Mouse (Mus musculus): ENCODE measurements around the gene Dusp1.

Dusp1 gene

DNA sequence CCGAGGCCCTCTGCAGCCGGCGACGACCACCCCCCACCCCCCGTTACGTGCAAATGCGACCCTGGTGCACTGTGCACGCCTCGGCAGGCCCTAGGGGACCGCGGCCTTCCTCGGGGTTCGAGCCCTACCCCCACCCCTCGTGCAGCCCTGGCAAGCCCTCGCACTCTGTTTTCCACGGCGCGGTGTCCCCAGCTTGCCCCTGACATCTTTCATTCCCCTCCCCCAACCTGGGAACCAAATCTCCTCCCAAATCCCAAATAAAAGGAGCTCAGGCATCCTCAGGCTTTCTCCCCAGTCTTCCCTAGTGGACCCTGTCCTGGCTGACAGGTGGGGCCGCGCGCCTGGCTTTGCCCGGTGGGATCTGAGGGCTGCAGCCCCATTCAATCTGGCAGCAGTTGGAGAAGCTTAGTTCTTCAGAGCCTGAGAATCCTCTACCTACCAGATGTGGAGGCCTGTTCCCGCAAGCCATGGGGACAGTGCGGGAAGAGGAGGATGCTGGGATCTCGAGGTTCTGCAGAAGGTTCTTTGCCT, at the start of gene Dusp1:
Gene Dusp1 (minus strand): TSS at position 478 of the 531 bp plus-strand sequence.
- no peak for DNase-seq

DNA sequence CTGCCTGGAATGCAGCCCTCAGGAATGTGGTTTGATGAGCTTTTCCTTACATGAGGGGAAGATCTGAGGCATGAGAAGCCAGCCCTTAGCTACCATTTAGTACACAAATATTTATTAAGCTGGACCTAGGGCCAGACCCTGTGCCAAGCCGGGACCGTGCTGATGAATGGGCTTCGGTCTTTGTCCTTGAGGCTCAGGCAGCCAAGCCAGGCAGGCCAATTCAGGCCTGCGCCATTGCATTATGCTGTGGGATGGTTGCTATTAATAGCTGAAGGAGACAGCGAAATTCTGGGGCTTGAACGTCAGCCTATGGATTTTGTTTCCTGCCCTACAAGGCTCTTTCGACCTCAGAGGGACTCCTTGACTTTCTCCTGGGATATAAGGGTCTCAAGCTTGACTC, 49.4 kb upstream of the Dusp1 start:
- DNase-seq = no peak

DNA sequence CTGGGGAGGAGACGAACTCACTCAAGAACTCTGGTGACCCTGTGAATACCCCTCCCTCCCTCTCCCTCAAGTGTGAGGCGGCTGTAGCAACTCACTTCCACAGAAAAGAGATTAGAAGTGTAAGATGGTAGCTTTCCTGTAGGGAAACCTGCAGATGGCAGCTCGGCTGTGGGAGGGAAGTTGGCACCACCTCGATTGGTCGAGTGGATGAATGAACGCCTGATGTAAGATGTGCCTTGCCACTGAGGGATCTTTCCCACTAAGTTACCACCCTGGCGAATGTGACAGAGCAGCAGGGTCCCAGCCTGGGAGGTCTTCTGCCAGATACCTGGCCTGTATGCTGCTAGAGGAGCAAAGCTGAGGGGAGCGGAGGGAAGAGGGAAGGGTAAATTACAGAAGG, 47.9 kb upstream of the Dusp1 start:
- DNase-seq = no peak

DNA sequence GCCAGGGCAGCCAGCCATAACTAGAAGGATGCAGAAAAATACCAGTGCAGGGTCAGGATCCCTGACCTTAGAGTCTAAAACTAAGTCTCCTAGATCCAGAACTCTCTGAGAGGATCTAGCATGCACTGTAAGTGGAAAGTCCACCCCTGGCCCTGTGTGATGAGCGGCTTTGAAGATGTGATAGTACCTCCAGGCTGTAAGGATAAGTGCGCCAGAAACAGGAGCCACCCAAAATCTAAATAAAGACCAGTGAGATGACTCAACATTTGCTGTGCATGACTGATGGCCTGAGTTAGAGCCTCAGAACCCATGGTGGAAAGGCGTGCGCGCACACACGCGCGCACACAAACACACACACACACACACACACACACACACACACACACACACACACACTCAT, 46.9 kb upstream of the Dusp1 start:
- no peak for DNase-seq

DNA sequence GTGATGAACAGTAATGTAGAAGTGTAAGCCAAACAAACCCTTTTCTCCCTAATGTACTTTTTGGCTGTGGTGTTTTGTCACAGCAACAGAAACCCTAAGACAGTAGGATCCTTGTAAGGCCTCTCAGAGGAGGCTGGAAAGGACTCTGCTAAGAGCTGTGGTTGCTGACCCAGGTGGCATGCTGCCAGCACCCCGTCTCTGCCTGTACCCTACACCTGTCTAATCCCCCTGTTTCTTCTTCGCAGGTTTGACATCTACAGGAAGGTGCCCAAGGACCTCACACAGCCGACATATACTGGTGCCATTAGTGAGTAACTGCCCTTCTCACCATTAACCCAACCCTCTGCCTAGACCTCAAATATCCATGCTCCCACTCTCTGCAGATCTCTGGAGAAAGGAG, 46.4 kb upstream of the Dusp1 start:
- DNase-seq = no peak

DNA sequence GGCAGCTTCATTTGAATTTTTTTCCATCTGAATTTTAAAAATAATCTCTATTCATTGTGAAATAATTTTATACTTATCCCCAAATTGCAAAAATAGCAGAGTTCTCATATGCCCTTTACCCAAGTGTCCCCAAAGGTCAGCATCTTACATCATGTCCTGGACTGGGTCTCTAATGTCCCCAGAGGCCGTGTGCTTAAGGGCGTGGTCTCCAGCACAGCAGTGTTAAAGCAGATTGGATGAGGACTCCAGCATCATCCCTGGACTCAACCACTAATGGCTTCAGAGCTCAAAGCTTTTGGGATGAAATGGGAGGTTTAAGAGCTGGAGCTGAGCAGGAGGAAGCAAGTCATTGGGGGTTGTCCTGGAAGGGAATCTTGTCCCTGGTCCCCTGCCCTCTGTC, 44.6 kb upstream of the Dusp1 start:
- no peak for DNase-seq

DNA sequence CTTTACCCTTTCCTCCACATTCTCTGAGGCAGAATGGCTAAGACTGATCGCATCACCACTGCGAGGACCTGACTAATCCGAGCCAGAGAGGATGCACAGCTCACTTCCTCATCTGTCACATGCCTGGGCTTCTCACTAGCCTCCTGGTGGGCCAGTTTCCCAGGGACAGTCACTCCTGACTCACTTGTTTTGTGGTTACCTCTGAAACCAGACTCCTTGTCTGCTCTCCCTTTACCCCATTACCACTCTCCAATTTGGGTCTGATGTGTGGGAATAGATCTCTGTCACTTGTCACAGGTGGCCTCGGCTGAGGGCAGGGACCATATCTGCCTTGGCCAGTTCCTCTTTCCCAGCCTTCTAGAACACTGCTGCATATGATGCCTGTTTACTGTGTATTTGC, 43.7 kb upstream of the Dusp1 start:
- no peak for DNase-seq

DNA sequence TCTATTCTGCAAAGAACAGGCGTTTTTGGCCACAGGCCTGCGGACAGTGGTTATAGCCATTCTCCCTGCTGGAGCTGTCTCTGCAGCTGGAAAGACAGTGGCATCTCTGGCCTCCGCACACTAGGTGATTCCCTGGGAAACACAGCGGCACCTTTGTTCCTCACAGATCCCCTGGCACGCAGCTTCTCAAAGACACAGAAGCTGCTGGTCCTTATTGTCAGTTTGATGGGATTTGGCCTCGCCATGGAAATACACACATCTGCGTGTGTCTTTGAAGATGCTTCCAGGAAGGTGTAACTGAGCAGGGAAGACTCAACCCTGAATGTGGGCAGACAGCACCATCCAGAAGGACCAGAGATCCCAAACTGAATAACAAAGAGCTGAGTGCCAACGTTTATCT, 41.4 kb upstream of the Dusp1 start:
- no peak for DNase-seq

DNA sequence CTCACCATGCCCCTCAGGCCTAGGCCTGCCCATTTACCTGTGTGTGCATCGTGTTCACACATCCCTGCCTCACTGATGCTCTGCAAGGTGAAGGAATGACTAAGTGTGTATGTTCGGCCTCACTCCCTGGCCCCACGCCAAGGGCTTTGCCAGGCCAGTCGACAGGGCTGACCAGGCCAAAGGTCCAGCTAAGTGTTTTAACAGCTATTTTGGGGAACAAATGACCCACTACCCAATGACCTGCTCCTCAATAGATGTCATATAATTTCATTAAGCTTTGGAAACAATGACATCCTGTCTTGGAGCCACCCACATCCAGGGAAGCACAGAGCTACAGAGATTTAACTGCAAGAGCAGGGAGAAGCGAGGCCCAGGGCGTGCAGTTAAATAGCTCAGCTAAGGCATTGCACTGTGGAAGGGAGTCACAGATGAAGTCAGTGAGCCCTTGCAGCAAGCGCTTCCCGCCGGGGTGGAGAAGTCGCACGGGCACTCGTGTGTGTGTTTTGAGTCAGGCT, 40.5 kb upstream of the Dusp1 start:
- DNase-seq = peak; percentile 87 to 91

DNA sequence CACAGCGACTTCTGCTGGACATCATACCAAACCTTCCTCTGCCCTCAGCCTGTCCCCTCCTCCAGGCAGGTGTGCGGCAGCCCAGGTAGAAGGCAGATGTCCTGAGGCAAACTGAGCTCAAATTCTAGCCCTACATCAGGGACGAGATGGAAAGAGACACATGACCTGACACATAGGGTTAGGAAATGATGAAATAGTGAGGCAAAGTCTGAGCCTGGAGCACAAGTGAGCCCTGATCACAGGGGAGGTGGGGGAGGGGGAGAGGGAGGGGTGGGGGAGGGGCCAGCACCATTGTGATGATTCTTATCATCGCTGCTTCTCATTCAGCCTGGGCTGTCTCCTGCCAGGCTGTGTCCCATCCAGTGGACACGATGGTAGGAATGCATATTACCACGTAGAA, 40.0 kb upstream of the Dusp1 start:
- no peak for DNase-seq

DNA sequence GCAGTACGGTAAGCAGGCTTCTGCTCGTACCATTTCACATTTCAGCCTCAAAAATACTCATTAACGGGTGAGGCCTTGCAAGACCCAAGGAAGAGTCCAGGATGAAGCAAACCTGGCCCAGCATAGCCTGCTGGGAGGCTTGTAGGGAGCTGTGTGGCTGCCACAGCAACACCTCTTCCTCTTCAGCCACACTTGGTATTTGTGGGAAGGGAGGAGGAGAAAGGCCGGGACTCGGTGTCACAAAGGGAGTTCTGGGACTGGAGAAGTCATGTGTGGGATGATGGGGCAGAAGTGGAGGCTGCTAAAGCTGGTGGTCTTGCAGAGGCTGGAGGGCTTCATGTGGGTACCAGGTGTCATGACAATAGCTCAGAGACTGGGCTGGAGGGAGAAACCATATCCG, 39.6 kb upstream of the Dusp1 start:
- DNase-seq = no peak

DNA sequence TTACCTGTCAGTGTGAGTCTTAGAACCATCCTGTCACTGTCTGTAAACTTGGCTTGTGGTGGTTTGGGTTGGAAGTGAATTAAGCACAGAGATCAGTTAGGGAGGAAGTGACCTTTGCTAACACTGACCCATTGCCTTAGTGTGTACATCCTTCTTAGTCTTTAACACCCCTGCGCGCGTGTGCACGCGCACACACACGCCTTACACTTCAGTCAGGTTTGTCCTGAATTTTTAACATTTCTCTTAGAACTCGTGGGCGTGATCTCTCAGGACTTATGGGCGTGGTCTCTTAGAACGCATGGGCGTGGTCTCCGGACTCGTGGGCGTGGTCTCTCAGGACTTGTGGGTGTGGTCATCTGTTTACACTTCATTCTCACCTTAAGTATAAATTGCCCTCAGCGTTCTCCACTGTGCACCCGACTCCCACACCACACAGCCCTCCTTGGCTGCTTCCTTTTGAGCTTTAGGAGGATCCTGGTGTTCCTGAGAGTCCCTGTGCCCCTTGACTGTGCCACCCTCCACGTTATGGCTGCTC, 39.1 kb upstream of the Dusp1 start:
- DNase-seq = no peak

DNA sequence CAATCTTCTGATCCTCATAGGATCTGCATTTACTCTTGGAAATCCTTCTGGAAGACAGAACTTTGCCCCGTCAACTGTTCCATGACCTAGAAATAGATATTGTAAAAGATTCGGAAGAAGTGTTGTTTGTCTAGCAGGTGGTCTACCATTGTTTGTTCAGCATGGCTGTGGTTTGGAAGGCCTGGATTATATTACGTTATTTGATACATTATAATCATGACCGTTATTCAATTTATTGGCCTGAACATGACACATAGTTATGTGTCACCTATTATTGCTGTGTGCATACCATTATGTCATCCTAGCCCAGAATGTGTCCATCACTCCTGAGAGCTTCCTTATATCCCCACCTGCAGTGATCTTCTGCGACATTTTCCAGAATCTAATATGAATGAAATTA, 36.9 kb upstream of the Dusp1 start:
- DNase-seq = no peak

DNA sequence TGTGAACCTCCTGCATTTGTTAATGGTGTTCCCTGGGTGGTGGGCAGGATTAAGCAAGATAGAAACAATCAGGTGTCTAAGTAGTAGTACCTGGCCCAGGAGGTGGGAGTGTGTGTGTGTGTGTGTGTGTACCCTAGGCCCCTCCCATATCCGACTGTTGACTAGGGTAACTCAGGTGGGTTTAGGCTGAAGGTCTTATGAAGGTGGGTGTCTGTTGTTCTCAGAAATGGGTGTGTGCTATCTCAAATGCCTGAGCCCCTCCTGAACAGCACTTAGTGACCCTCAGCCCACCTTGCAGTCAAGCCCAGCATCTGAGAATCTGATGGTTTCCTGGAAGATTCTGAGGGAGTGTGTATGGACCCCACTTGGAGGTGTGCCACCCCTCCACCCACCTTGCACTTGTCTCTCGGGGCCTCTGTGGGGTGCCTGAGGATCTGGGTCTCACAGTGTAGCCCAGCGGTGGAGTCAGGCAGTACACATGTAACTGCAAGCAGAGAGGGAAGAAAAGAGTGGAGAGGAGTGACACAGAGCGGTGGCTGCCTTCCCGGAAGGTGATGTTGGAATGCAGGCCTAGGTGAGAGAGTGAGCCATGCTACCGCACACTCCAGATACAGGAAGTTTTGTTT, 35.0 kb upstream of the Dusp1 start:
- no peak for DNase-seq

DNA sequence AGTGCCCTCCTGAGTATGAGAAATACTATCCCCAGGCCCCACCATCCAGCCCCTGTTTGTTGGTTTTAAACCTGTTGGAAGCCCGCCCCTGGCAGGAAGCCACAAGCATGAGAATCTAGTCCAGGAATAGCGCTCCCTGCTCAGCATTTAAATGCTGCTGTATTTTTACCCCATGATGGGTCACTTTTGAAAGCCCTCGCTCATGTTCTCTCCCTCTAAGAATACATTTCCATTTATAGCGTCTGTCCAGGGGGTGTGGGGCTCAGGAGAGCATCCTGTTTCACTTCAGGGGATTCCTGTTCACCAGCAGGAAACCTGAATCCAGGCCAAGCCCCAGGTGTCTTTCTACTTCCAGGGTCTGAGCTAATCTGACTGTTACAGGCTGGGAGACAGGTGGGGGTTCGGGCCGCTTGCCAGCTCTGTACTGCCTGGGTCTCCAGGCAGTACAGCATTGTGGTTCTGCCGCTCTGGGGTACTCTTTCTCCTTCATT, 34.3 kb upstream of the Dusp1 start:
- peak; percentile 80 to 87 for DNase-seq

DNA sequence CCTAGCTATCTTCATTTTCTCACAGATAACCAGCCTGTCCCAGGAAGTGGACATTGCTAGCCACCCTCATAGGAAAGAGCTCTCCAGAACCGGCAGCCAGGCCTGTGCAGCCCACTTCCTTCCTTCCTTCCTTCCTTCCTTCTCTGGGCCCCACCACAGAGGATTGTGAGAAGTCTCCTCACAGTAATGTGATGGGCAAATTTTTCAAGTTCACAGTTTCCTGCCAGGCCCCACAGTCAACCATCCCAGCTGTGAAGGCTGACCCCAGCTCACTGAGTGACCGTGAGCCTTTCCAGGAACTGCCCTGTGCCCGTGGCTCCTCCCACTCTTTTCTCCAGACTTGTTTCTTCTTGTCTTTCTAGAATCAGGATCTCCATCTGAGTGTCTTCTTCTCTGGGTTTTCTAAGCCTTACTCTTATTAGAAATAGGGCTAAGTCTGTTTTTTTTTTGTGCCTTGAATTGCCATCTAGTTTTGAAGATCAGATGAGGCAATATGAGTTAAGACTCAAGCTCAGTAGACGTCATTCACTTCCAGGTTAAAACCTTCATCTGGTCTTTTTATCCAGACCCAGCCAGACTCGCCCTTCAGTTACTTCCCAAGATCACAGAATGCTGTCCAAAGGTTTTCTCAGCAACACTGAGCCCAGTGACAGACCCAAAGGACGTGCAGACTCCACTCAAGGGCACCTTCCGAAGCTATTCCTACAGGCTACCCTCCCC, 33.7 kb upstream of the Dusp1 start:
- DNase-seq = peak; percentile 44 to 79

DNA sequence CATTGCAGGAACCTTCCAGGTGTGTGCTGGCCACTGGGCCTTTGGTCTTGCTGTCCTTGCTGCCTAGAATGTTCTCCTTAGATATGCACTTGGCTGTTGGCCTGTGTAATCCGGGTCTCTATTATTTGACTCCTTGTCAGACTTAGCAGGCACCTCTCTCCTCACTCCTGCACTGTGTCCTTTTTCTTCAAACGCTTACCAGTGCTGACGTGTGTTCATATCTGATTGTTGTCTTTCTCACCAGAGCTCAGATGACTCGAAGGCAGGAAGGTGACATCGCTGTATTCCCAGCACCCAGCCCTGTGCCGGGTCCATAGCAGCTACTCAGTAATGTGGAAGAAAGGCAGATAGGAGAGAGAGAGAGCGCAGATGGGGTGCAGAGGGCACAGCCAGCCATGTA, 33.0 kb upstream of the Dusp1 start:
- DNase-seq = no peak

DNA sequence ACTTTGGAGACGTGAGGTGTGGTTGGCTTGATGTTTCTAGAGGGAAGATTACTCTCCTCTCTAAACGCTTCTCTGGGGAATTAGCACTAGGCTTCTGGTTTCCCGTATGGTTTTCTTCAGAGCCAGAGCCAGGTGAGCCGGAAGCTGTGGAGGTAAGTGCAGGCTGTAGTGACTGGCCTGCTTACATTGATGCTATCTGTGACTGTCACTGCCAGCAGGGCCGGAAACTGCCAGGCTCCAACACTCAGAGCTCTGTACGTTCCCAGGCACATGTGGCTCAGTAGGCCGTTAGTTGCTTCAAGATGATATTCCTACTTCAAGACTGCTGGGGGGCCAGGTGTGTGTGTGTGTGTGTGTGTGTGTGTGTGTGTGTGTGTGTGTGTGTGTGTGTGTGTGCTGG, 32.2 kb upstream of the Dusp1 start:
- DNase-seq = peak in 1 of 2 experiments; percentile 34

DNA sequence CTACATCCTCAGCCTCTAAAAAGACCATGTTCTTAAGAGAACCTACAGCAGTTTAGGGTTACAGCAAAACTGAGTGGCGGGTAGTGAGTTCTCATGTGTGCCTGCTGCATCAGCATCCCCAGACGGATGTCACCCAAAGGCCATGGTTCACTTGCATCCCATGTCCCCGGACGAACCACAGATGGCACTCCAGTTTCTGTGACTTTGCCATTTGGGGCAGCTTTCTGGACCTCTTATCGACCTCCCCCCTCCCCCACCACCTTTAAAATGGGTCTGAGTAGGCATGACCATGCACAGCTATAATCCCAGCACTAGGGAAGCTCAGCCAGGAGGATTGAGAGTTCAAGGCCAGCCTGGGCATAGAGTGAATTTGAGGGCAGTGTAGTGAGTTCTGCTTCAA, 31.3 kb upstream of the Dusp1 start:
- DNase-seq = peak in 1 of 2 experiments; percentile 38

DNA sequence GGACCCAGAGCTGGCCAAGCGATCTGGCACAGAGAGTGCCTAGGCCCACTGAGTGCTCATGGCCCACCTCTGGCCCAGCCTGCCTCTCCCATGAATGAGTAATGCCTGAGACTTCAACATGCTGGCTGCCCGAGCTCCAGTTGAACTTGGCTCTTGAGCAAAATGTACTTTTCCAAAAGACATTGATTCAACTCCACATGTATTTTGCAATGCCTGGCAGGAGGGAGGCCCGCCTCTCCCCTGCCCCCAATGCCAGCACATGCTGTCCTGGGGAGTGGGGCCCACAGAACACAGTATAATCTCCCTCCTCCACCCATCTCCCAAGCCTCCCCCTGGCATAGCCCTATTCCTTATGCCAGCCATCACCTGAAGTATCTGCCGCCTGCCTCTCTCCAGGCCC, 30.6 kb upstream of the Dusp1 start:
- peak in 1 of 2 experiments; percentile 44 for DNase-seq

DNA sequence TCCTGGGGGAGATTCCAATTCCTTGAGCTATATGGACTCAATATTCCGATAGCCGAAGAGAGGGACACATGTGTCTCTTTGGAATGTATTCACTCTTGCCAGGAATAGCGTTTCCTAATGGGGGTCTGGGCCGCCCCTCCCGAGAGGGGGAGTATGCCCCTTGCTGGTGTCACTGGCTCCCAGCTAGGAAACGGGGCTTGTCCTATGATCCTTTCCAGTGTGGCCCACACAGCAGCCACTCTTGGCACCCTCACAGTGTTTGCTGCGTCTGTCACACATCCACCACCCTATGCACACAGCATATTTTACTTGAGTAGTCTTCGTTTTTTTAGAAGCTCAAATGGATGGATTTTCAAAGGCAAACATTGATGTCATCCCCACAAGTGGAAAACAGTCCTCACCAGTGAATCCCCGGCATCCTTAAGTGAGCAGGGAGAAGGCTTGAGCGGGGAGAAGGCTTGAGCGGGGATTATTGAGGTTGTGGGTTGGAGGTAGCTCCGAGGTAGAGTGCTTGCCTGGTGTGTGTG, 26.1 kb upstream of the Dusp1 start:
- DNase-seq = no peak

DNA sequence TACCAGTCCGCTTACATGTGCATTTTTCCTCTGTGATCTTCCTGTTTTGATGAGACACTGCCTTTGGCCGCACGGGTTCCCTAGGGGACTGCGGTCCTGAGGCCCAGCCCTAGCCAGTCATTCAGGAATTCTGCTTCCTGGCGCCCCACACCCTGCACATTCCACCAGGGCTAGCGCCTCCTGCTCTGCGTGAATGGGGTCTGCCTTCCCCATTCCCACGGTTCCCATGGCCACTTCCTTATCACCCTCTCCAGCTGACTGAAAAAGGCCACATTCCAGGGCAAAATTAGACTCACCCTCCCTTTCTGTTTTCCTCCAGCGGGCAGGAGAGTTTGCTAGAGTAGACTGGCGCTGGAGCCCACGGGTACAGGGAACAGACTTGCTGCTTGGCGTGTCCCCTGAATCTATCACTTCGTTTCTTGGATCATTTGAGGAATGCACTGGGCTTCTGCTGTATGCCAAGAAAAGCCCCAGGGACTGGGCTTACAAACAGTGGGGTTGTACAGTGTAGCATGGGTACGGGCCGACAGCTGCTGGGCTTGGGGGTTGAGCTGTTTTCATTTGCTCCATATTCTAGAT, 22.7 kb upstream of the Dusp1 start:
- DNase-seq = peak; percentile 82 to 92

DNA sequence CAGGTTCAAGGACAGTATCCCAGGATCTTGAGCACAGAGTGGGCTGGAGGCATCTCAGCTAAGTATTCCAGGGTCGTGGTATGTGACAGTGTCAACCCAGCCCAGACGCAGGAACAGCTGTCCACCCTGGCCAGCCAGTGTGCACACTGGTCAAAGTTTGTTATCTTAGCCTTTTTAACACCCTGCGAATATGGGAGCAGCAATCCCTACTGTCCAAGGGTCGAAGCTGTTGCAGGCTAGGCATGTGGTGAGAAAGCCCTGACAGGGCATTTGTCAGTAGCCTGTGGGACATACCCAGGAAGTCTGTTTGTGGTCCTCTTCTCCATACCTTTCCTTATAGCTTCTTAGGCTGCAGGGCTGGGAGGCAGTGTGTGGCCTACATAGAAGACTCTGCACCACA, 22.1 kb upstream of the Dusp1 start:
- DNase-seq = peak; percentile 57 to 82

Data from kidney, postnatal 25 days (tissue).